Mouse (Mus musculus): ENCODE results near the gene Mcpt4.
"Not testable (repeated sequence)": the region's sequence is repeated elsewhere in the genome, so short reads cannot be mapped to it uniquely, and the experiment has no call there.

Mcpt4 gene

DNA sequence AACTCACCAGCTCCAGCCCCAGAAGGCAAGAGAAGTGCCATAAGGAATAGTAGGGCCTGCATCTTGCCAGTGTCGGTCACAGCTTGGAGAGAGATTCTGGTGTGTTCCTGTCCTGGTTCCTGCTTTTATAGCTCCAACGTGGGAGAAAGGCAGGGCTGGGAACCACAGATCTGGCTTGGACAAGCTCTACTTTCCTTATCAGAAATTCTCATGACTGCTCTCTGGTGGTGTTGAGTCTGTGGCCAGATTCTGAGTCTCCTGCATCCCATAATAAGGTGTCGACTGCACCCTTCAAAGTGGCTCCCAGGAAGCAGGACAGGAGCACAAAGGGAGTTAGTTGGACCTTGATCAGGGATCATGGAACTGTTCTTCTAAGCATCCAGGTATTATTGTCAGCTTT is at the start of gene Mcpt4:
Gene Mcpt4, minus strand, starts transcription at position 101 of the 400 bp plus-strand sequence.
- not testable (repeated sequence) for DNase-seq (ENCODE audit: extremely low spot score)

DNA sequence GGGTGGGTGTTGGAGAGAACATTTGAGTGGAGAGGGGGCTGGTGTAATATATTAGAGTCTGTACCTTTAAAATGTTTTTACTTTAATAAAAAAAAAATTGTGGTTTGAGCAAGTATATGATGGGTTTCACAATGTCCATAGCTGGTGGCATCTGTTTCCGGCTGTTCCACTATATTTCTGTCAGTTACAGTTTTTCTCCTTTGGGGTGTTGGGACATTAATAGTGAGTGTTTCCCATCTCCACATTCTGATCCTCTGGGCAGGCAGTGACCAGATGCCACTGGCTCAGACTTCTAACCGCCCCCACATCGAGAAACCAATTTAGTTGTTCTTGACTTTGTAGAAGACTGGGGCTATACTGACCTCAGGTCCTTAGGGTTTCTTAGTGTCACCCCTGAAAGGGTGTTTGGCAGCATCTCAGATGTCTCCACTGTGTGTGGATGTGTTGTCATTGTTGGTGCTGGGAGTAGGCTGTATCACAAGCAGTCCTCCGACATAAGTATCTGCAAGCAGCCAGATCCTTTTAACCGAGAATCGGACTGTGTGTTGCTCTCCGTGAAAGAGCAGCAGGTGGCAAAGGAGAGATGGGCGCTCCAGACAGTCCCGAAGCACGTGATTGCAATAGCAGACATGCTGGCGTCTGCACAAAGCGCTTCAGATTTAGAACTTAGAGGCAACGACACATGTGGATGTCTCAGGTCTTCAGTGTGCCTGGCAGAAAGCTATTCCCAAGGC is 43.5 kb upstream of the Mcpt4 start:
- DNase-seq (ENCODE audit: extremely low spot score): no peak

GRCm38 (mm10) chr14:56105016-56105415 is 42.9 kb upstream of the Mcpt4 start:
- DNase-seq (ENCODE audit: extremely low spot score): no peak

DNA sequence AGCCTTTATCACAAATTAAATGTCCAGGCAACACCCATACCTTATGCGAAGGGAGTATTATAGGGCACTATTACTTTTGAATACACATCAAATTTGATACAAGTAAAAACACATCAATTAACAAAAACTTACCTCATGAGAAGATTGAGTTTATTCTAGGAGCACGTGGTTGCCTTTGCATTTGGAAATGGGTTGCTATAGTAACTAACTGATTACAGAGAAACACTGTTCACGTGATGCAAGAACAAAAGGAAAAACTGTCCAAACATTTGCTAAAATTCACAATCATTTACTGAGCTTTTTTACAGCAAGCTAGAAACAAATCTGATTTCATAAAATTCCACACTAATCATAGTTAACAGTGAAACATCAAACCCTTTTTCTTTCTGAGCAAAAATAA is 41.3 kb upstream of the Mcpt4 start:
- no peak for DNase-seq (ENCODE audit: extremely low spot score)

GRCm38 (mm10) chr14:56102386-56102785 is 40.3 kb upstream of the Mcpt4 start, which contains the start of gene Ctsg:
Gene Ctsg, minus strand, starts transcription at chr14:56102574.
- DNase-seq (ENCODE audit: extremely low spot score): no peak

- DNase-seq (ENCODE audit: extremely low spot score): peak; percentile 5
Observed at GRCm38 (mm10) chr14:56098940-56099339, 36.8 kb upstream of the Mcpt4 start.

DNA sequence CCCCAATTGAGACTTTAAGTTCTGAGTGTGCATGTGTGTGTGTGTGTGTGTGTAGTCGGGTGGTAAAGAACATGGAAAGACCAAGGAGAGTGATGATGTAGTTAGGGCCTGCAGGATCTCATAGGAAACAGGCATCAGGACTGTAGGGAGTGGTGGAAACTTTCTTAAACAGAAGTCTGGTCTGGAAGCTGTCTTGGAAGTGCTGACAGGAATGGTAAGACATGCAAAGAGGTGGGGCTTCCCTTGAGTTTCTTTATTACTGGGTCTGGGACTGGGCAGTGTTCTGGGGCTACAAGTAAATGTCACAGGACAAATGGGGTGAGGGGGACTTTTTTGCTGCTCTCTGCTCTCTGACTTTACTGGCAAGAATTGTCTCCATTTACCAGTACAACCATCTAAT is 35.5 kb upstream of the Mcpt4 start:
- DNase-seq (ENCODE audit: extremely low spot score): no peak

DNA sequence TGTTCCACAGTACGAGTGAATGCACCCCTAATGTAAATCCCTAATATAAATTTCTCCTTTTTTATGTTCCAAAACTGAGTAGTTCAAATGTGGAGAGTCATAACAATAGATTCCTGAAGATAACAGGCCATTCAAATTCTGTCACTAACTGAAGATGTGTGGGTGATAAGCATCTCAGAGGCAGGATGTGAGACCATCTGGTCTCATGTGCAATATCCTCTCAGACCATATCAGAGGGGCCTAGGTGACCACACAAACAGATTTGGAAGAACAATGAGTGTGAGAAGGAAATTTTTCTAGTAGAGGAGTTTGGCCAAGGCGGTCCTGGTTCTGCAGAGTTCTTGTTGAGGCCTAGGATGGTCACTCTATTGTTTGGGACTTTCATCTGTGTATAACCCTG is 31.2 kb upstream of the Mcpt4 start:
- no peak for DNase-seq (ENCODE audit: extremely low spot score)

- DNase-seq (ENCODE audit: extremely low spot score): no peak
Observed at GRCm38 (mm10) chr14:56086711-56087110, 24.6 kb upstream of the Mcpt4 start.

GRCm38 (mm10) chr14:56085167-56085566 is 23.1 kb upstream of the Mcpt4 start, which contains the start of gene Mcpt8:
Gene Mcpt8, minus strand, starts transcription at chr14:56085273.
- DNase-seq (ENCODE audit: extremely low spot score): no peak

DNA sequence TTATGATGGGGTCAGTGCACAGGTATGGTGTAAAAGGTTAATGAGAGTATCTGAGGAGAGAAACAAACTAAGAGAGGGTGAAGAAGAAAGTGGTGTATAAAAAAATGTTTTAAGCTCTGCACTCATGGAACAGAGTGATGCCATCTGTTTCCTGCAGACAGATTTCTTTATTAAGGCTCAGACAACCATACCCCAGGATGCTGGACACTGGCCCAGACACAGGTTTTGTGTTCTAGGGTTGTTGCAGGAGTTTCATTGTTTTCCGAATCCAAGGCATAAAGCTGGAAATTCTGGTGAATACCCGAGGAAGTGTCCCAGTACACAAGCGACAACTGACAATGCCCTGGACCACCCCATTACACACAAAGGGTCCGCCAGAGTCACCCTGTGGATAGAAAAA is 19.9 kb upstream of the Mcpt4 start:
- no peak for DNase-seq (ENCODE audit: extremely low spot score)

- DNase-seq (ENCODE audit: extremely low spot score): no peak
Observed at GRCm38 (mm10) chr14:56057722-56058121, 4.4 kb downstream of the Mcpt4 start.

- DNase-seq (ENCODE audit: extremely low spot score): no peak
Observed at GRCm38 (mm10) chr14:56055408-56055807, 6.7 kb downstream of the Mcpt4 start.

DNA sequence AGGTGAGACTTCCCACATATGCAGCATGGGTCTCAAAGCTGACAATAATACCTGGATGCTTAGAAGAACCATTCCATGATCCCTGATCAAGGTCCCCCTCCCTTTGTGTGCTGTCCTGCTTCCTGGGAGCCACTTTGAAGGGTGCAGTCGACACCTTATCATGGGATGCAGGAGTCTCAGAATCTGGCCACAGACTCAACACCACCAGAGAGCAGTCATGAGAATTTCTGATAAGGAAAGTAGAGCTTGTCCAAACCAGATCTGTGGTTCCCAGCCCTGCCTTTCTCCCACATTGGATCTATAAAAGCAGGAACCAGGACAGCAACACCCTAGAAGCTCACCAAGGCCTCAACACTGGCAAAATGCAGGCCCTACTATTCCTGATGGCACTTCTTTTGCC is 20.3 kb downstream of the Mcpt4 start, which contains the start of gene Mcpt2:
Gene Mcpt2, plus strand, starts transcription at position 250 of the 400 bp plus-strand sequence.
- not testable (repeated sequence) for DNase-seq (ENCODE audit: extremely low spot score)

DNA sequence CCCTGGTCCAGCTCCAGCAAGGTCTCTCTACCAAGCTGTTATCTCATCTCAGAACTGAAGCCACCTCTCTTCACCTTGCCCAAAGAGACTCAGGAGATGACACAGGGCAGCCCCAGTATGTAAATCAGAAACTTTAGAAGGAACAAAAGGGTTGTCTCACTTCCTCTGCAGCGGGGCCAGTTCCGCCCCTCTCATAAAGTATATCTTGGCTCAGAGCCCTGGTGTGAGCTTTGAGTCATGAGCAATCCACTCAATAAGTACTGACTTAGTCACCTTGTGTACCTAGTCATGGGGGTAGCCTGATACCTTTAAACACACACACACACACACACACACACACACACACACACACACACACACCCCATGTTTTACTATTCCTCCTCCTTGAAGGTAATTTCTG is 27.7 kb downstream of the Mcpt4 start:
- DNase-seq (ENCODE audit: extremely low spot score): no peak

DNA sequence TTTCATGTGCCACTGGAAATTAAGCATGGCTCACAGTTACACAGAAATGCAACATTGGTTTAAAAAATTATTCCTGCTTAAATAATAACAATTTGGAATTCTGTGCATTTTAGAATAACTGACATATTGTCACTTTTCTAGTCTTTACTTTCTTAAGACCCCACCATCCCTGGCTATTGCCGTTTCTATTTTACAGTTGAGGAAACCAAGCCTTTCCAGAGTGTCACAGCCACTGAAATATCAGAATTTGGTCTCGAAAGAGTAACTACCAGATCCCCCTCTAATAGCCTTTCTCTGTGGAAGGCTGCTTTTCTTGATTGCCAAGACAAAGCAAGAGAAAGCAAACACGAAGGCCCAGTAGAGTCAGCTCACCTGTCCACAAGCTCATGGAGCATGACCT is 31.7 kb downstream of the Mcpt4 start, which contains the start of gene Mcpt9:
Gene Mcpt9, minus strand, starts transcription at position 101 of the 400 bp plus-strand sequence.
- not testable (repeated sequence) for DNase-seq (ENCODE audit: extremely low spot score)

DNA sequence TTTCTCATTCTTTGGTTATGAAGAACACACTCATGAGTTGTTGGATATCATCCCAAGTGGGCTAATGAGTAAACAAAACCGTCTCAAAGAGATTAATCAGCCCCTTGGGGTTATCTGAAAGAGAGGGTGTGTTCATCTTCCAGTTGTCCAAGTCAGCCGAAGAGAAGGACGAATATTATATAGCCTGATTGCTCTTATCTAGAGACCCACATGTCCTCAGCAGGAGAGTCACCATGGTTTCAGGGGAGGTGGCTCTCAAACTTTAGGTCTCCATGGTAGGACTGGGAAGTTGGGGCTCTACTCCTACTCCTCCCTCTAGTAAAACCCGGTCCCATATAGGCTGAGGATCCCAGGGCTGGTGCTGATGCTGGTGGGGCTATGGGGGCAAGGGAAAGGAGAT is 40.8 kb downstream of the Mcpt4 start:
- not testable (repeated sequence) for DNase-seq (ENCODE audit: extremely low spot score)

DNA sequence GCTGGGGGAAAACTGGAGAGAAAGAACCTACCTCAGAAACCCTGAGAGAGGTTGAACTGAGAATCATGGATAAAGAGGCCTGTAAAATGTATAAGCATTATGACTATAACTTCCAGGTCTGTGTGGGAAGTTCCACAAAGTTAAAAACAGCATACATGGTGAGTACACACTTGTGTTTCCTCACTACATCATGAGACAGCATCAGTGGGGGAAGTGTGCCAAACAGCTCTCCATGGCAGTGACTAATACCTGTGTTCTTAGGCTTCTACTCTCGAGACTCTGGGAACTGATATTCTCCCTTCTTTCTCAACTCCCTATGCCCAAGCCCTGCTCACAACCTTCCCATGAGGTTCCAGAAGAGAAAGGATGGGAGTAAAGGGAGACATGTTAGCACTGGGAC is 42.7 kb downstream of the Mcpt4 start:
- DNase-seq (ENCODE audit: extremely low spot score): no peak

GRCm38 (mm10) chr14:56017671-56018070 is 44.4 kb downstream of the Mcpt4 start, which contains the start of gene Mcpt1:
Gene Mcpt1, plus strand, starts transcription at chr14:56017971.
- not testable (repeated sequence) for DNase-seq (ENCODE audit: extremely low spot score)

GRCm38 (mm10) chr14:56013924-56014323 is 48.2 kb downstream of the Mcpt4 start:
- no peak for DNase-seq (ENCODE audit: extremely low spot score)

- no peak for DNase-seq (ENCODE audit: extremely low spot score)
Observed at GRCm38 (mm10) chr14:56013147-56013546, 49.0 kb downstream of the Mcpt4 start.
